Mouse (Mus musculus) thymus, adult 2 months (tissue): Measurements from ENCODE around the gene Poc1a. TPM values are rescaled to one million over a fixed set of nuclear protein-coding genes. Genes with fewer than 3 reads are reported as not detected.

Experiments
- DNase-seq: peaks from one replicate; pipeline ENCODE4 v3.0.0; 2021
- H3K27ac ChIP-seq: fragments of 200-500 bp; 2 replicates; pipeline ENCODE4 v1.5.1; 2012; ENCODE audit warnings: low read length, control low read depth; ENCODE audit not compliant: control insufficient read depth, insufficient read depth
- H3K27me3 ChIP-seq: fragments of 200-500 bp; 2 replicates; pipeline ENCODE4 v1.6.1; 2012; ENCODE audit warnings: mild to moderate bottlenecking, low read length, moderate library complexity, mixed read lengths; ENCODE audit not compliant: control insufficient read depth, insufficient read depth
- H3K36me3 ChIP-seq: fragments of 200-500 bp; 2 replicates; pipeline ENCODE4 v1.6.1; 2012; ENCODE audit warnings: mild to moderate bottlenecking, low read length, moderate library complexity; ENCODE audit not compliant: control insufficient read depth, insufficient read depth
- H3K4me1 ChIP-seq: fragments of 200-500 bp; replicated peaks from 2 replicates; pipeline ENCODE4 v1.6.1; 2012; ENCODE audit warnings: low read length; ENCODE audit not compliant: control insufficient read depth, insufficient read depth
- H3K4me3 ChIP-seq: fragments of 200-500 bp; 2 replicates; pipeline ENCODE4 v1.5.1; 2012; ENCODE audit warnings: mild to moderate bottlenecking, low read length, control low read depth, moderate library complexity; ENCODE audit not compliant: control insufficient read depth, insufficient read depth
- CTCF ChIP-seq: fragments of 200-500 bp; IDR thresholded peaks from 2 replicates; pipeline ENCODE4 v1.5.1; 2012; ENCODE audit warnings: mild to moderate bottlenecking, control low read depth, low read length, moderate library complexity, borderline replicate concordance; ENCODE audit not compliant: control insufficient read depth, poor library complexity, insufficient read depth; ENCODE audit errors: extremely low read depth
- POLR2A ChIP-seq: fragments of 200-500 bp; IDR thresholded peaks from 2 replicates; pipeline ENCODE4 v1.6.1; 2012; ENCODE audit warnings: mild to moderate bottlenecking, low read length, control low read depth, moderate library complexity; ENCODE audit not compliant: control insufficient read depth, poor library complexity, insufficient read depth; ENCODE audit errors: extremely low read depth
- WGBS: fragments of 180-500 bp; shearing (Covaris S2); methylation state at CpG from one replicate; pipeline ENCODE4 v1.1.7; 2018; 5-methylcytosine and 5-hydroxymethylcytosine counted together
- polyA plus RNA-seq: library from polyadenylated mRNA; depleted of rRNA; stranded (reverse); fragments of >200 nt; gene quantifications from 2 replicates; pipeline ENCODE4 v1.2.3, GENCODE M21; 2012; rRNA removed

Poc1a gene
- 30.2 and 42.2 TPM in 2 replicates for polyA plus RNA-seq

- Histone ChIP-seq H3K4me3 (peak within 1 kb of the TSS; percentile 57), H3K36me3 (no peaks in the 10 kb centered on the region), H3K4me1 (peaks cover 7% of the 10 kb centered on the region), H3K27ac (peak within 1 kb of the TSS; percentile 16; the same call in 1 of the 2 replicates), H3K27me3 (no peaks in the 10 kb centered on the region)
- peak; percentile 92 for DNase-seq
- under 1% methylated on average over 47 of the region's 47 CpGs for WGBS
- TF ChIP-seq POLR2A (0 out of 2 replicates have a peak, but pooled peaks have one; percentile 18), CTCF (no peak)
These were observed at the start of gene Poc1a for GRCm38 (mm10) chr9:106280808-106281544. Gene Poc1a (plus strand): TSS chr9:106281061.

GRCm38 (mm10) chr9:106231220-106231619 lies 49.6 kb upstream of the Poc1a start:
- no peaks in the 10 kb centered on the region for H3K27me3 ChIP-seq
- H3K27ac ChIP-seq: no peak overlapping the region
- TF ChIP-seq CTCF (no peak), POLR2A (no peak)
- 91% methylated on average over 7 of the region's 7 CpGs for WGBS
- no peak overlapping the region for H3K4me3 ChIP-seq
- DNase-seq: no peak
- H3K36me3 ChIP-seq: peaks cover 3% of the 10 kb centered on the region; the same call in 1 of the 2 replicates
- no peaks in the 10 kb centered on the region; the same call in 1 of the 2 replicates for H3K4me1 ChIP-seq

- H3K36me3 ChIP-seq: peaks cover 7% of the 10 kb centered on the region; the same call in 1 of the 2 replicates
These were observed 49.0 kb upstream of the Poc1a start for GRCm38 (mm10) chr9:106231816-106232215.

GRCm38 (mm10) chr9:106232956-106233355 lies 47.9 kb upstream of the Poc1a start:
- H3K4me1 ChIP-seq: no peaks in the 10 kb centered on the region; the same call in 1 of the 2 replicates
- no peak overlapping the region for H3K27ac ChIP-seq
- TF ChIP-seq CTCF: no peak
- TF ChIP-seq POLR2A: no peak
- peaks cover 17% of the 10 kb centered on the region; the same call in 1 of the 2 replicates for H3K36me3 ChIP-seq
- WGBS: 94% methylated on average over 3 of the region's 3 CpGs
- H3K4me3 ChIP-seq: no peak overlapping the region
- no peaks in the 10 kb centered on the region for H3K27me3 ChIP-seq
- DNase-seq: no peak

More at GRCm38 (mm10) chr9:106231816-106232215, 49.0 kb upstream of the Poc1a start:
- TF ChIP-seq POLR2A: no peak
- no peak for TF ChIP-seq CTCF
- Histone ChIP-seq H3K27ac (no peak overlapping the region), H3K4me3 (no peak overlapping the region), H3K4me1 (no peaks in the 10 kb centered on the region; the same call in 1 of the 2 replicates), H3K27me3 (no peaks in the 10 kb centered on the region)
- 96% methylated on average over 4 of the region's 4 CpGs for WGBS
- DNase-seq: no peak

GRCm38 (mm10) chr9:106233953-106234352 lies 46.9 kb upstream of the Poc1a start:
- 88% methylated on average over 6 of the region's 6 CpGs for WGBS
- Histone ChIP-seq H3K27me3 (no peaks in the 10 kb centered on the region), H3K36me3 (peaks cover 20% of the 10 kb centered on the region), H3K4me3 (no peak overlapping the region), H3K27ac (no peak overlapping the region), H3K4me1 (no peaks in the 10 kb centered on the region; the same call in 1 of the 2 replicates)
- DNase-seq: no peak
- no peak for TF ChIP-seq POLR2A
- no peak for TF ChIP-seq CTCF

- DNase-seq: no peak
- Histone ChIP-seq H3K27ac (no peak overlapping the region), H3K36me3 (peaks cover 20% of the 10 kb centered on the region)
These were observed 45.5 kb upstream of the Poc1a start for GRCm38 (mm10) chr9:106235194-106235830.

More at GRCm38 (mm10) chr9:106235194-106235830, 45.5 kb upstream of the Poc1a start:
- Histone ChIP-seq H3K27me3 (no peaks in the 10 kb centered on the region), H3K4me3 (no peak overlapping the region), H3K4me1 (no peaks in the 10 kb centered on the region; the same call in 1 of the 2 replicates)
- no peak for TF ChIP-seq POLR2A
- no peak for TF ChIP-seq CTCF
- 95% methylated on average over 23 of the region's 23 CpGs for WGBS
